Mouse (Mus musculus) hindbrain, embryonic 14.5 days (tissue): ENCODE measurements around the gene Tanc1. TPM values are rescaled to one million over a fixed set of nuclear protein-coding genes. Genes with fewer than 3 reads are reported as not detected.
A peak's percentile ranks its signal among the peaks of the same experiment; 100 is the strongest.

Experiments used
- ATAC-seq: fragments of 200-750 bp; cut with Nextera tagmentation; 2 replicates; pipeline ENCODE4 v1.8.0; 2017; ENCODE audit warnings: moderate number of reproducible peaks, mild to moderate bottlenecking, moderate TSS enrichment, moderate library complexity; ENCODE audit not compliant: low FRiP score
- DNase-seq: peaks from one replicate; pipeline ENCODE4 v3.0.0-alpha.2; 2015; ENCODE audit warnings: low spot score
- H3K27ac ChIP-seq: fragments of 300-500 bp; sonication (generic); 2 replicates; pipeline ENCODE4 v1.5.1; 2014; ENCODE audit warnings: mild to moderate bottlenecking, moderate library complexity
- H3K27me3 ChIP-seq: fragments of 300-500 bp; sonication (generic); 2 replicates; pipeline ENCODE4 v1.6.1; 2014; ENCODE audit warnings: mild to moderate bottlenecking, low read length, mixed read lengths; ENCODE audit not compliant: control insufficient read depth, insufficient read depth
- H3K36me3 ChIP-seq: fragments of 300-500 bp; sonication (generic); replicated peaks from 2 replicates; pipeline ENCODE4 v1.6.1; 2014; ENCODE audit not compliant: control insufficient read depth, insufficient read depth
- H3K4me1 ChIP-seq: fragments of 300-500 bp; sonication (generic); replicated peaks from 2 replicates; pipeline ENCODE4 v1.6.1; 2014; ENCODE audit warnings: antibody characterized with exemption, low read length, mixed read lengths; ENCODE audit not compliant: control insufficient read depth, insufficient read depth
- H3K4me2 ChIP-seq: fragments of 300-500 bp; sonication (generic); replicated peaks from 2 replicates; pipeline ENCODE4 v1.6.1; 2014; ENCODE audit warnings: mild to moderate bottlenecking, moderate library complexity
- H3K4me3 ChIP-seq: fragments of 300-500 bp; sonication (generic); replicated peaks from 2 replicates; pipeline ENCODE4 v1.5.1; 2014; ENCODE audit warnings: mild to moderate bottlenecking, low read length
- H3K9ac ChIP-seq: fragments of 300-500 bp; sonication (generic); 2 replicates; pipeline ENCODE4 v1.6.1; 2014
- H3K9me3 ChIP-seq: fragments of 300-500 bp; sonication (generic); 2 replicates; pipeline ENCODE4 v1.6.1; 2016; ENCODE audit warnings: low read length; ENCODE audit not compliant: control insufficient read depth
- WGBS: fragments of 180-500 bp; shearing (Covaris S2); extraction: QIAGEN DNeasy Blood & Tissue Kit; methylation state at CpG from one replicate; pipeline ENCODE4 v1.1.7; 2014; 5-methylcytosine and 5-hydroxymethylcytosine counted together
- polyA plus RNA-seq: library from polyadenylated mRNA; unstranded; fragments of >200 nt; fragmentation: Nextera tagmentation; extraction: Ambion mirVana; gene quantifications from 2 replicates; pipeline ENCODE4 v1.2.1, GENCODE M21; 2014

The Tanc1 gene
- polyA plus RNA-seq, 1 experiment from 2014 or later = 7.9 TPM

DNA sequence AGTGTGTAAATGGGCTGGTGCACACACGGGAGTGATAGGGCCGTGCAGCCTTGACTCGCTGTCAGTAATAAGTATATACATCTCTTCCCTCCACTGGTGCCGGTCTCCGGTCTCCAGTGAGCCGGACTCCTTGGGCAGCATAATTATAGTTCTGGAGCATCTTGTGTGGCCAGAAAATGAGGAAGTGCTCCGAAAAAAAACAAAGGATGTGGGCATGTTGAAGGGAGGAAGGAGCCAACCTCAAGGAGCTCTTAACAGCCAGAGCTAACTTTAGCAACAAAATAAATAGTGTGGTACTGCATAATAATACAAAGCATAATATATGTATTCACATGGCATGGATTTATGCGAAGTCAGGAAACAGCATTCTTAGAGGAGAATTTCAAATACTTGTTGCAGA is 30.9 kb downstream of the Tanc1 start:
- no peak overlapping the region for H3K4me2 ChIP-seq
- H3K9me3 ChIP-seq = no peaks in the 10 kb centered on the region
- H3K9ac ChIP-seq = no peak overlapping the region
- DNase-seq = no peak
- no peak overlapping the region for H3K4me3 ChIP-seq
- 0 out of 2 replicates have a peak, but pooled peaks cover 3% of the 10 kb centered on the region for H3K27me3 ChIP-seq
- no peak overlapping the region for H3K27ac ChIP-seq
- H3K36me3 ChIP-seq = no peaks in the 10 kb centered on the region
- ATAC-seq = no peak
- peaks cover 7% of the 10 kb centered on the region for H3K4me1 ChIP-seq
- 88% methylated on average over 8 of the region's 8 CpGs for WGBS

DNA sequence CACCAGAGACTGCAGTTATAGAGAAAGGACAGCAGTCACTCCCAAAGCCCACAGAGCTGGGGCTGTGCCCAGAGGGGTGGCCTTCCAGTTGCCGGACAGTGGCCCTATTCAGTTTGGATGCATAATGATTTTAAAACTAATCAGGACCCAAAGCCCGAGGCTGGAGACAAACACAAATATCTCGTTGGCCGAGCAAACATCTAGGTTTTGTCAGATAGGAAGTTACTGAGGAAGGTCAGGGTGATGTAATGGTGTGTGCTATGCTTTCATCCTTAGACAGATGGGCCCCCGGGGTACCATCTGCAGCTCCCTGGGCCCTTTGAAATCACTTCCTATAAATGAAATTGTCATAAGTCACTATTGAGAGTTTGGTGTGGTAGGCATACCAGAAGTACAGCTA is 33.0 kb downstream of the Tanc1 start:
- H3K9me3 ChIP-seq = no peaks in the 10 kb centered on the region
- H3K4me2 ChIP-seq = no peak overlapping the region
- no peak for DNase-seq
- H3K27me3 ChIP-seq = 0 out of 2 replicates have a peak, but pooled peaks cover 5% of the 10 kb centered on the region
- ATAC-seq = no peak
- no peak overlapping the region for H3K9ac ChIP-seq
- H3K36me3 ChIP-seq = no peaks in the 10 kb centered on the region
- H3K27ac ChIP-seq = no peak overlapping the region
- peaks cover 18% of the 10 kb centered on the region for H3K4me1 ChIP-seq
- H3K4me3 ChIP-seq = no peak overlapping the region
- 56% methylated on average over 5 of the region's 5 CpGs for WGBS

DNA sequence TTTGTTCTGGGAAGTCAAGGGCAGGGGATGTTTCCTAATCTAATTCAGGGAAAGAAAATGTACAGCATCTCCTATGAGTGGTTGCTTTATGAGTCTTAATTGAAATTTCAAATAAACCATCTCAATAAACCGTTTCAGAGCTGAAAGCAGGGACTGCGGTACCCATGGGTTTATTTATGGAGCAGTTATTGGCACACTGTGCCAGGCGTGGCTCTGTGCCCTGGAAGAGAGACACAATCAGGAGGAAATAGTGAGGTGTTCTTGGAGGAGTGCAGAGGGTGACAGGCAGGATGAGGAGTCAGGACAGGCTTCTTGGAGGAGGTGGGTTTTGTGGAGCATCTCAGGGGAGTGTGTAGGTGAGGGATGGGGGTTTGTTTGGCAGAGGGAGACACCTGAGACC is 33.7 kb downstream of the Tanc1 start:
- Histone ChIP-seq H3K27me3 (0 out of 2 replicates have a peak, but pooled peaks cover 5% of the 10 kb centered on the region), H3K36me3 (no peaks in the 10 kb centered on the region), H3K27ac (no peak overlapping the region), H3K4me1 (peaks cover 18% of the 10 kb centered on the region), H3K4me2 (no peak overlapping the region), H3K4me3 (no peak overlapping the region), H3K9ac (no peak overlapping the region), H3K9me3 (no peaks in the 10 kb centered on the region)
- no peak for ATAC-seq
- WGBS = 59% methylated on average over 3 of the region's 3 CpGs
- no peak for DNase-seq

DNA sequence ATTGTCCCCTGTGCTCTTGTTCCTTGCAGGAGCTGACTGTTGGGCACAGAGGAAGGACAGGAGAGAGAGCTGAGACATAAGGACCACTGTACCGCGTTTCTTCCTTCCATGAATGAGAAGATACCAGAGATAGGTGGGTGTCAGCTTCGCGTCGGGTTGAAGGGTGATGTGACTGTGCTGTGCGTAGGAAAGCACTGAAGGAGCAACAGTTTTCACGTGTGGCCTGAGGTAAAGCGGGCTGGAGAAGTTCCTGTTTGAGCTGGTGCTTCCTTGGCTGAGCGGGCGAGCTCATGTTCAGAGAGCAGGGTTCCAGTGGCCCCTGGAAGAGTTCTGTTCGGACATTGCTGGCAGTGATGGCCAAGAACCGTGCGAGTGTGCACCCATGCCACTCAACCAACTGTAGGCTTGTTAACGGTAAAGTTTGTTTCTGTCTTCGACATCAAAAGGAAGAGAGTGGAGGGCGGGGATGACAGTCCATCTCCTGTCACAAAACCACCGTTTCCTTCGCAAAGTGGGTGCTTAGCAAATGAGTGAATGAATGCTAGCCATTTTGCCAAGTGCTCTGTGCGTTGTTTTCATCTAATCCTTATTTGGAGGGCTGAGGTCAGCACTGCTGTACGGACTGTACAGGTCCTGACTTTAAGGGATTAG is 35.0 kb downstream of the Tanc1 start:
- no peaks in the 10 kb centered on the region for H3K36me3 ChIP-seq
- DNase-seq = no peak
- H3K9ac ChIP-seq = no peak overlapping the region
- no peaks in the 10 kb centered on the region for H3K9me3 ChIP-seq
- no peak overlapping the region for H3K4me3 ChIP-seq
- no peak for ATAC-seq
- H3K27ac ChIP-seq = no peak overlapping the region
- 0 out of 2 replicates have a peak, but pooled peaks cover 5% of the 10 kb centered on the region for H3K27me3 ChIP-seq
- H3K4me1 ChIP-seq = peaks cover 18% of the 10 kb centered on the region
- H3K4me2 ChIP-seq = no peak overlapping the region
- WGBS = 88% methylated on average over 20 of the region's 20 CpGs

DNA sequence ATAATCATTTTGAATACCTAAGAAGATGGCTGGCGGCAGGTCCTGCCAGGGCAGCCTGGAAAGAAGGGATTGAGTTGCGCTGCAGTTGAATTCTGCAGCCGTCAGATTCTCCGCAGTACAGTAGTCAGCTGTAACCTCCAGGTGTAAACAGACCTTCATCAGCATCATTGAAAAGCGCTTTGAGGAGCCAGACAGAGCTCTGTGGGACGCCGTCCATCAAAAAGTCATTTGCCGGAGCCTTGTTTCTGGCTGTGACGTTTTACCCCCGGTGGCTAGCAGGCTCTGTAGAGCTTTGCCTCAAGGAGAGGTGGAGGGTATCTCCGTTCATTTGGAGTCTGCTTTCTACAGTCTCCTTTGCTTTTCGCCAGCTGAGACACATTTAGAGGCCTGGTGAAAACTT is 36.6 kb downstream of the Tanc1 start:
- H3K9me3 ChIP-seq = no peaks in the 10 kb centered on the region
- DNase-seq (no peak), ATAC-seq (no peak)
- H3K4me3 ChIP-seq = no peak overlapping the region
- 0 out of 2 replicates have a peak, but pooled peaks cover 5% of the 10 kb centered on the region for H3K27me3 ChIP-seq
- H3K4me1 ChIP-seq = peaks cover 18% of the 10 kb centered on the region
- 9% methylated on average over 12 of the region's 12 CpGs for WGBS
- H3K4me2 ChIP-seq = peak overlapping the region; percentile 33; the same call in 1 of the 2 replicates
- H3K27ac ChIP-seq = no peak overlapping the region
- no peaks in the 10 kb centered on the region for H3K36me3 ChIP-seq
- no peak overlapping the region for H3K9ac ChIP-seq

DNA sequence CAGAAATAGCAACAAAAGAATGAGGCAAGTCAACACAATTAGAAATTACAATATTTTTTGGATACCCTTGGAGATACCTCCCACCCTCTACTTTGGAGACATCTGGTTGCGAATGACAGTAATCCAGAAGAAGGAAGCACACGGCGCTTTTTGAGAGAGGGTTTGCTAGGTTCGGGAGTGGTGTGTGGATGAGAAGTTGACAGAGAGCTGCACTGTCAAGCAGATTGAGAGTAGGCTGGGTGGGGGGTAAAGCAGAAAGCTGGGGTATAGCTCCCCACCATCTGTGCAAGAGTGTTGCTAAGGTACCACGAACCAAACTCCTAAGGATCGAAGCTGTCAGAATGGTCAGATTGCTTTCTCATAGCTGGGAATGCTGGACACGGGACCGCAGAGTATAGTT is 40.0 kb downstream of the Tanc1 start:
- H3K27ac ChIP-seq = no peak overlapping the region
- WGBS = 96% methylated on average over 8 of the region's 8 CpGs
- H3K4me1 ChIP-seq = peaks cover 18% of the 10 kb centered on the region
- H3K9me3 ChIP-seq = no peaks in the 10 kb centered on the region
- no peak overlapping the region for H3K9ac ChIP-seq
- DNase-seq (no peak), ATAC-seq (no peak)
- no peak overlapping the region for H3K4me2 ChIP-seq
- H3K27me3 ChIP-seq = 0 out of 2 replicates have a peak, but pooled peaks cover 5% of the 10 kb centered on the region
- H3K4me3 ChIP-seq = no peak overlapping the region
- H3K36me3 ChIP-seq = no peaks in the 10 kb centered on the region

DNA sequence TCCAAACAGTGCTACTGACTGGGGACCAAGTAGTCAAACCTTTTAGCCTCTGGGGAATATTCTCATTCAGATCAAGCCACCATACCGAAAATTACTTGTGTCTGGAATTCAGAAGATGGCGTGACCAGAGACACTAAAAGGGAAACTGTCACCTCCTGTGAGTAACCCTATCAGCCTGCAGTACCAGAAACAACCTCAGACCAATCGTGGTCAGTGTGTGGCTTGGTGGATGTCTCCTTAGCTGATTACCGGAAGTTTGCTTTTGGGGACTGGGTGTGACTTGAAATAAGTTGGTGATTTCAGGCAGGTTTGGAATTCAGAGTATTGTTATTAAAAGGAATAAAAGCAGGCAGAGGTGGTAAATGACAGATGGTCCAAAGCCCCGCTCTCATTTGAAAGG is 40.9 kb downstream of the Tanc1 start:
- Histone ChIP-seq H3K4me1 (peaks cover 16% of the 10 kb centered on the region), H3K9me3 (no peaks in the 10 kb centered on the region), H3K4me2 (no peak overlapping the region), H3K36me3 (no peaks in the 10 kb centered on the region), H3K9ac (no peak overlapping the region), H3K4me3 (no peak overlapping the region), H3K27ac (no peak overlapping the region), H3K27me3 (0 out of 2 replicates have a peak, but pooled peaks cover 2% of the 10 kb centered on the region)
- WGBS = 77% methylated on average over 5 of the region's 5 CpGs
- DNase-seq (no peak), ATAC-seq (no peak)

DNA sequence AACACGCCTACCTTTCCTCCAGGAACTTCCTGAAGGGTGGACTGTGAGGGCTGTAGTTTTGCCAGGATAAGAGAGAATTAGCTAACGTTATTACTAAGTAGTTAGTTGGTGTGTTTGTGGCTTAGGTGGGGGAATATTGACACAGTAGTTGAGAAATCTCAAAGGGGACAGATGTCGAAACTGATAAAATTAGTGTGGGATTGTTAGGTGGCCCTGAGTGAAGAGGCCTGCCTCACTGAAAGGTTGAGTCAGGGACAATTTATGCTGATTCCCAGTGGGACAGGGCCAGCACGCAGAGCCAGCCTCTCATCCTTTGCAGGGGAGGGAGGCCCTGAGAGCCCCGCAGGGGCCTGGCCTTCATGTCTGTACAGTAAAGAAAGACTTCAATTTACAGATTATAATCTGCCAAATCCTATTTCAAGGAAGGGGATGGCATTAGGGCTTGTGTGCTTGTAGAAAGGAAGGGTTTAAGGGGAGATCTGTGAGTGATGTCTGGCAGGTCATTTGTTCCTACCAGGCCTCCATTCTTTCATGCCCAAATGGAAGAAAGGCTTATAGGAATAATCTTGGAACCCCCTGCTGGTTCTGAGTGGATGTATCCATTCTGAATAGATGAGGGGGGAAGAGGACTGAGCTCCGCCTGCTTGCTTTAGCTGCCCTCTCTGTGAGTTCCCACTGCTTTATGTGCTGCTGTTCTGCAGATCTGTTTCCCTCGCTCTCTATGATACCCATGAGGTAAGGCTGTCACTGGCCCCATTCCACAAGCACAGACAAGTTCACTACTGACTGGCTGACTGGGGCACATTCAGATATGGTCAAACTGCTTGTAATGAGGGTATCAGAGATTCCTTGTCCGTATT is 41.7 kb downstream of the Tanc1 start:
- no peak overlapping the region for H3K9ac ChIP-seq
- 35% methylated on average over 8 of the region's 8 CpGs for WGBS
- H3K36me3 ChIP-seq = no peaks in the 10 kb centered on the region
- ATAC-seq (peak; percentile 48; the same call in 1 of the 2 replicates), DNase-seq (no peak)
- H3K27ac ChIP-seq = no peak overlapping the region
- H3K4me1 ChIP-seq = peaks cover 7% of the 10 kb centered on the region
- H3K27me3 ChIP-seq = no peaks in the 10 kb centered on the region
- H3K4me3 ChIP-seq = no peak overlapping the region
- H3K4me2 ChIP-seq = no peak overlapping the region
- no peaks in the 10 kb centered on the region for H3K9me3 ChIP-seq

DNA sequence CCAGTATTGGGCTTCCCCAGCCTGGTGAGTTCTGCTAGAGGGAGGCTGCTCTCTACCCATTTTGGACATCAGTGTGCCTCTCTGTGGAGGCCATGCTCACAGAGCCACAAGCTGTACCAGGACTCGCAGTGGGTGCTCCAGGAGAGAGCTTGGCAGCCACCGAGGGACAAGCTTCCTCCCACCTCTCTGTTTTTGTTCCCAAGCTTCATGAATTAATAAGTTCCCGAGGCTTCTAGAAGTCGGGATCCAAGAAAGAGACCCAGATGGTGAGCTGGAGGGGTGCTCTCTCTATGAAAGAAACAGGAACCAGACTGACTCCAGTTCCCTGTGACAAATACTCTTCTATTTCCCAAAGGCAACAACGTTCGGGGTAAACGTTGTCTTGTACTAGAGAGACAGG is 43.6 kb downstream of the Tanc1 start:
- Histone ChIP-seq H3K4me1 (peaks cover 5% of the 10 kb centered on the region; the same call in 1 of the 2 replicates), H3K27ac (no peak overlapping the region), H3K36me3 (no peaks in the 10 kb centered on the region), H3K27me3 (no peaks in the 10 kb centered on the region), H3K4me2 (no peak overlapping the region), H3K4me3 (no peak overlapping the region), H3K9ac (no peak overlapping the region), H3K9me3 (no peaks in the 10 kb centered on the region)
- no peak for DNase-seq
- ATAC-seq = no peak
- 40% methylated on average over 7 of the region's 7 CpGs for WGBS
